Mouse (Mus musculus) liver, embryonic 11.5 days (tissue): Measurements from ENCODE around the gene Eid2. TPM values are rescaled to one million over a fixed set of nuclear protein-coding genes. Genes with fewer than 3 reads are reported as not detected.

ENCODE experiments used
- ATAC-seq: fragments of 200-750 bp; cut with Nextera tagmentation; replicated peaks from 2 replicates; pipeline ENCODE4 v1.8.0; 2017; ENCODE audit warnings: moderate number of reproducible peaks, mild to moderate bottlenecking, moderate TSS enrichment, moderate library complexity; ENCODE audit not compliant: low FRiP score
- DNase-seq: peaks from one replicate; pipeline ENCODE4 v3.0.0-alpha.2; 2017; ENCODE audit warnings: low spot score
- H3K27ac ChIP-seq: fragments of 300-500 bp; sonication (generic); 2 replicates; pipeline ENCODE4 v1.5.1; 2014; ENCODE audit warnings: mild to moderate bottlenecking, low read depth, low read length, control low read depth
- H3K27me3 ChIP-seq: fragments of 300-500 bp; sonication (generic); replicated peaks from 2 replicates; pipeline ENCODE4 v1.6.1; 2014; ENCODE audit warnings: low read length, mixed read lengths; ENCODE audit not compliant: control insufficient read depth, insufficient read depth
- H3K36me3 ChIP-seq: fragments of 300-500 bp; sonication (generic); 2 replicates; pipeline ENCODE4 v1.6.1; 2014; ENCODE audit warnings: mild to moderate bottlenecking, low read length, moderate library complexity, mixed read lengths; ENCODE audit not compliant: control insufficient read depth, insufficient read depth
- H3K4me1 ChIP-seq: fragments of 300-500 bp; sonication (generic); replicated peaks from 2 replicates; pipeline ENCODE4 v1.6.1; 2014; ENCODE audit warnings: low read length, mixed read lengths; ENCODE audit not compliant: control insufficient read depth, insufficient read depth
- H3K4me2 ChIP-seq: fragments of 300-500 bp; sonication (generic); 2 replicates; pipeline ENCODE4 v1.6.1; 2014; ENCODE audit warnings: mild to moderate bottlenecking, control low read depth, moderate library complexity
- H3K4me3 ChIP-seq: fragments of 300-500 bp; sonication (generic); 2 replicates; pipeline ENCODE4 v1.5.1; 2014; ENCODE audit warnings: low read depth, low read length, control low read depth
- H3K9ac ChIP-seq: fragments of 300-500 bp; sonication (generic); 2 replicates; pipeline ENCODE4 v1.6.1; 2014; ENCODE audit warnings: low read depth, low read length, control low read depth
- H3K9me3 ChIP-seq: fragments of 300-500 bp; sonication (generic); 2 replicates; pipeline ENCODE4 v1.6.1; 2016; ENCODE audit warnings: low read length, inconsistent platforms, mixed read lengths; ENCODE audit not compliant: control insufficient read depth
- WGBS: fragments of 180-500 bp; shearing (Covaris S2); extraction: QIAGEN DNeasy Blood & Tissue Kit; methylation state at CpG from one replicate; pipeline ENCODE4 v1.1.7; 2014; 5-methylcytosine and 5-hydroxymethylcytosine counted together
- polyA plus RNA-seq: library from polyadenylated mRNA; unstranded; fragments of >200 nt; fragmentation: Nextera tagmentation; extraction: Ambion mirVana; gene quantifications from 2 replicates; pipeline ENCODE4 v1.2.1, GENCODE M21; 2014

The Eid2 gene
- polyA plus RNA-seq, 1 experiment from 2014 or later, result 4.6 TPM

- 69% methylated on average over 6 of the region's 6 CpGs for WGBS
- Histone ChIP-seq H3K9ac (no peak overlapping the region), H3K27me3 (no peaks in the 10 kb centered on the region), H3K27ac (no peak overlapping the region), H3K4me3 (no peak overlapping the region), H3K36me3 (no peaks in the 10 kb centered on the region), H3K9me3 (no peaks in the 10 kb centered on the region), H3K4me2 (no peak overlapping the region), H3K4me1 (no peaks in the 10 kb centered on the region)
- no peak for DNase-seq
- no peak for ATAC-seq
These were observed 12.2 kb upstream of the Eid2 start for GRCm38 (mm10) chr7:28255476-28255875.

- Histone ChIP-seq H3K36me3 (no peaks in the 10 kb centered on the region), H3K9ac (no peak overlapping the region), H3K27ac (no peak overlapping the region), H3K4me3 (no peak overlapping the region), H3K27me3 (peaks cover 2% of the 10 kb centered on the region; the same call in 1 of the 2 replicates), H3K4me2 (no peak overlapping the region), H3K4me1 (no peaks in the 10 kb centered on the region), H3K9me3 (no peaks in the 10 kb centered on the region)
- DNase-seq (no peak), ATAC-seq (no peak)
- WGBS, result 42% methylated on average over 5 of the region's 5 CpGs
These were observed 4.8 kb upstream of the Eid2 start for GRCm38 (mm10) chr7:28262861-28263260.

GRCm38 (mm10) chr7:28263786-28264185 lies 3.9 kb upstream of the Eid2 start:
- DNase-seq (peak; percentile 78), ATAC-seq (no peak)
- Histone ChIP-seq H3K27ac (no peak overlapping the region), H3K4me1 (no peaks in the 10 kb centered on the region), H3K36me3 (no peaks in the 10 kb centered on the region), H3K4me2 (no peak overlapping the region), H3K9ac (no peak overlapping the region), H3K4me3 (no peak overlapping the region), H3K27me3 (peaks cover 5% of the 10 kb centered on the region; the same call in 1 of the 2 replicates), H3K9me3 (no peaks in the 10 kb centered on the region)
- 9% methylated on average over 13 of the region's 15 CpGs for WGBS

GRCm38 (mm10) chr7:28265391-28265790 lies 2.3 kb upstream of the Eid2 start:
- DNase-seq (no peak), ATAC-seq (no peak)
- Histone ChIP-seq H3K9ac (no peak overlapping the region), H3K9me3 (no peaks in the 10 kb centered on the region), H3K4me1 (no peaks in the 10 kb centered on the region), H3K27me3 (peaks cover 5% of the 10 kb centered on the region; the same call in 1 of the 2 replicates), H3K27ac (no peak overlapping the region), H3K36me3 (peaks cover 2% of the 10 kb centered on the region; the same call in 1 of the 2 replicates), H3K4me3 (no peak overlapping the region), H3K4me2 (no peak overlapping the region)
- WGBS, result 86% methylated on average over 13 of the region's 13 CpGs

- ATAC-seq (peak; percentile 71), DNase-seq (peak; percentile 75)
- H3K9ac ChIP-seq, result peak overlapping the region; percentile 78
- peaks cover 2% of the 10 kb centered on the region; the same call in 1 of the 2 replicates for H3K36me3 ChIP-seq
- peak overlapping the region; percentile 81 for H3K4me2 ChIP-seq
- WGBS, result under 1% methylated on average over 44 of the region's 62 CpGs
- H3K4me1 ChIP-seq, result no peaks in the 10 kb centered on the region
- peak overlapping the region; percentile 65 for H3K27ac ChIP-seq
- peak overlapping the region; percentile 80 for H3K4me3 ChIP-seq
- H3K27me3 ChIP-seq, result peaks cover 5% of the 10 kb centered on the region; the same call in 1 of the 2 replicates
- H3K9me3 ChIP-seq, result no peaks in the 10 kb centered on the region
These were observed 406 bp downstream of the Eid2 start for GRCm38 (mm10) chr7:28268042-28268531.

- DNase-seq (no peak), ATAC-seq (no peak)
- peak overlapping the region; percentile 80 for H3K4me3 ChIP-seq
- H3K27me3 ChIP-seq, result peaks cover 5% of the 10 kb centered on the region; the same call in 1 of the 2 replicates
- H3K9ac ChIP-seq, result peak overlapping the region; percentile 78
- WGBS, result 25% methylated on average over 16 of the region's 16 CpGs
- H3K36me3 ChIP-seq, result peaks cover 2% of the 10 kb centered on the region; the same call in 1 of the 2 replicates
- H3K4me2 ChIP-seq, result peak overlapping the region; percentile 81
- H3K4me1 ChIP-seq, result no peaks in the 10 kb centered on the region
- 0 out of 2 replicates have a peak overlapping the region, but pooled peaks have one; percentile 65 for H3K27ac ChIP-seq
- no peaks in the 10 kb centered on the region for H3K9me3 ChIP-seq
These were observed 895 bp downstream of the Eid2 start for GRCm38 (mm10) chr7:28268576-28268975.

- Histone ChIP-seq H3K4me1 (no peaks in the 10 kb centered on the region), H3K36me3 (peaks cover 2% of the 10 kb centered on the region; the same call in 1 of the 2 replicates), H3K9ac (no peak overlapping the region), H3K4me2 (no peak overlapping the region), H3K4me3 (no peak overlapping the region), H3K27ac (no peak overlapping the region), H3K27me3 (peaks cover 5% of the 10 kb centered on the region; the same call in 1 of the 2 replicates), H3K9me3 (no peaks in the 10 kb centered on the region)
- ATAC-seq (no peak), DNase-seq (no peak)
- WGBS, result 90% methylated on average over 12 of the region's 12 CpGs
These were observed 1.7 kb downstream of the Eid2 start for GRCm38 (mm10) chr7:28269355-28269754.

GRCm38 (mm10) chr7:28271761-28272160 lies 4.1 kb downstream of the Eid2 start:
- WGBS, result 67% methylated on average over 3 of the region's 3 CpGs
- no peak overlapping the region for H3K4me2 ChIP-seq
- no peak overlapping the region for H3K27ac ChIP-seq
- H3K9ac ChIP-seq, result no peak overlapping the region
- H3K27me3 ChIP-seq, result peaks cover 5% of the 10 kb centered on the region; the same call in 1 of the 2 replicates
- ATAC-seq, result no peak
- no peak overlapping the region for H3K4me3 ChIP-seq
- H3K36me3 ChIP-seq, result peaks cover 2% of the 10 kb centered on the region; the same call in 1 of the 2 replicates
- H3K9me3 ChIP-seq, result no peaks in the 10 kb centered on the region
- DNase-seq, result no peak
- H3K4me1 ChIP-seq, result no peaks in the 10 kb centered on the region

GRCm38 (mm10) chr7:28277237-28277614 lies 9.5 kb downstream of the Eid2 start:
- no peak overlapping the region; the same call in 1 of the 2 replicates for H3K4me3 ChIP-seq
- H3K9me3 ChIP-seq, result no peaks in the 10 kb centered on the region
- no peak for DNase-seq
- 54% methylated on average over 8 of the region's 8 CpGs for WGBS
- no peak overlapping the region for H3K27ac ChIP-seq
- no peaks in the 10 kb centered on the region for H3K27me3 ChIP-seq
- H3K4me2 ChIP-seq, result 0 out of 2 replicates have a peak overlapping the region, but pooled peaks have one; percentile 94
- H3K4me1 ChIP-seq, result peaks cover 7% of the 10 kb centered on the region; the same call in 1 of the 2 replicates
- ATAC-seq, result no peak
- no peaks in the 10 kb centered on the region for H3K36me3 ChIP-seq
- H3K9ac ChIP-seq, result no peak overlapping the region
